Mouse (Mus musculus) heart, postnatal 0 days (tissue): Measurements from ENCODE around the gene Gm21974. TPM values are rescaled to one million over a fixed set of nuclear protein-coding genes. Genes with fewer than 3 reads are reported as not detected.
"Not testable (repeated sequence)": the region's sequence is repeated elsewhere in the genome, so short reads cannot be mapped to it uniquely, and the experiment has no call there.

Experiments
- ATAC-seq: fragments of 200-750 bp; cut with Nextera tagmentation; 2 replicates; pipeline ENCODE4 v1.8.0; 2017; ENCODE audit warnings: low read depth, moderate number of reproducible peaks, moderate library complexity; ENCODE audit not compliant: insufficient read depth
- DNase-seq: peaks from one replicate; pipeline ENCODE4 v3.0.0-alpha.2; 2016; ENCODE audit warnings: low spot score
- H3K27ac ChIP-seq: fragments of 300-500 bp; sonication (generic); 2 replicates; pipeline ENCODE4 v1.5.1; 2014; ENCODE audit warnings: low read depth, mild to moderate bottlenecking
- H3K27me3 ChIP-seq: fragments of 300-500 bp; sonication (generic); 2 replicates; pipeline ENCODE4 v1.6.1; 2014; ENCODE audit warnings: low read length, mixed read lengths; ENCODE audit not compliant: control insufficient read depth, insufficient read depth
- H3K36me3 ChIP-seq: fragments of 300-500 bp; sonication (generic); replicated peaks from 2 replicates; pipeline ENCODE4 v1.6.1; 2014; ENCODE audit warnings: low read length, mixed read lengths; ENCODE audit not compliant: control insufficient read depth, insufficient read depth
- H3K4me1 ChIP-seq: fragments of 300-500 bp; sonication (generic); 2 replicates; pipeline ENCODE4 v1.6.1; 2014; ENCODE audit warnings: antibody characterized with exemption; ENCODE audit not compliant: control insufficient read depth, insufficient read depth
- H3K4me2 ChIP-seq: fragments of 300-500 bp; sonication (generic); 2 replicates; pipeline ENCODE4 v1.6.1; 2014; ENCODE audit warnings: low read depth, mild to moderate bottlenecking, low read length, moderate library complexity
- H3K4me3 ChIP-seq: fragments of 300-500 bp; sonication (generic); 2 replicates; pipeline ENCODE4 v1.5.1; 2014; ENCODE audit warnings: low read depth, low read length
- H3K9ac ChIP-seq: fragments of 300-500 bp; sonication (generic); replicated peaks from 2 replicates; pipeline ENCODE4 v1.6.1; 2014; ENCODE audit warnings: low read depth, low read length, mixed read lengths
- H3K9me3 ChIP-seq: fragments of 300-500 bp; sonication (generic); replicated peaks from 2 replicates; pipeline ENCODE4 v1.6.1; 2016; ENCODE audit warnings: low read length; ENCODE audit not compliant: control insufficient read depth
- CTCF ChIP-seq: IDR thresholded peaks from 2 replicates; pipeline ENCODE4 v1.5.1; 2016; ENCODE audit warnings: antibody characterized with exemption, control low read depth, low read depth
- EP300 ChIP-seq: IDR thresholded peaks from 2 replicates; pipeline ENCODE4 v1.6.1; 2016; ENCODE audit warnings: antibody characterized with exemption, low read depth
- WGBS: fragments of 180-500 bp; shearing (Covaris S2); extraction: QIAGEN DNeasy Blood & Tissue Kit; methylation state at CpG from one replicate; pipeline ENCODE4 v1.1.7; 2014; 5-methylcytosine and 5-hydroxymethylcytosine counted together
- polyA plus RNA-seq: library from polyadenylated mRNA; unstranded; fragments of >200 nt; fragmentation: Nextera tagmentation; extraction: Ambion mirVana; gene quantifications from 2 replicates; pipeline ENCODE4 v1.2.1, GENCODE M21; 2015
- total RNA-seq: library from RNA; depleted of rRNA; stranded (reverse); fragments of >200 nt; gene quantifications from 2 replicates; pipeline ENCODE4 v1.2.3, GENCODE M21; 2014; ENCODE audit warnings: low replicate concordance

Gene Gm21974
- total and polyA plus RNA-seq, 2 experiments from 2014 or later: 1.1 TPM; not detected in 1

DNA sequence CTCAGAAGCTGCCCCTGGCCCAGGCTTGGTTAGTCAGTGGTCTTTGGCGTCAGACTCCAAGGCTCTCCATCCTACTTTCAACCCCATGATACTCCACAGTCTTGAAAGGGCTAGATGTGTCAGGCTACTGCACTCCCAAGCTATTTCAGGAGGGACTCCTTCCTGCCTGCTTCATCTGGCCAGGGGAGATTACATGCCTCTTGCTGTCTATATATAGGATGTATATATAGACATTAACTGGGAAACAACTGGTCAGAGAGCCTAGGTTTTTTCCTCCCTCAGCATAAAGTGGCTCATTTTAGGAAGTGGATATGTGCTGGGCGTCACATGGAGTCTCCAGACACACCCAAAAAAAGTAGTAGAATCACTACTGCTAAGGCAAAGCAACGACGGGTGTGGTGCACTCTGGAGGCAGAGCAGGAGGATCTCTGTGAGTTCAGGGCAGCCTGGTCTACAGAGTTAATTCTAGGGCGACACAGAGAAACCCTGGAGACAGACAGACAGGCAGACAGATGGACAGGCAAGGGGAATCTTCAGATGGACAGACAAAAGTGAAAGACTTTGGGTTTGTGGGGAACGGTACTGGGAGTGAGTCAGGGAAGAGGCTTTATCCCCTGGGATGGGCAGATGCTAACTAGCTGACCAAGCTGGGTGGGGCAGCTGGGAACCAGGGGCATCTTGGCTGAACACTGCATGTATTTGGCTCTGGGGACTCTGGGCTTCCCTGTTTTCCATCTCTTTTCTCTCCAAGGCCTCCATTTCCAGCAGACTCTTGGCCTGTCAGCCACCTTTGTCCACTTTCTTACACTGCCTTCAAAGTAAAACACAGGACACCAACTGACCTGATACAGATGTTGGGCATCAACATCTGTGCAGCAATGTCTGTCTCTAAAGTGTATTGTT, 45.0 kb downstream of the Gm21974 start:
- 58% methylated on average over 6 of the region's 6 CpGs for WGBS
- Histone ChIP-seq H3K27me3 (no peaks in the 10 kb centered on the region), H3K27ac (no peak overlapping the region), H3K4me3 (no peak overlapping the region), H3K9ac (no peak overlapping the region), H3K4me2 (no peak overlapping the region), H3K9me3 (no peaks in the 10 kb centered on the region), H3K4me1 (no peaks in the 10 kb centered on the region), H3K36me3 (peaks cover 34% of the 10 kb centered on the region)
- ATAC-seq (no peak), DNase-seq (no peak)
- TF ChIP-seq EP300 (no peak), CTCF (no peak)

DNA sequence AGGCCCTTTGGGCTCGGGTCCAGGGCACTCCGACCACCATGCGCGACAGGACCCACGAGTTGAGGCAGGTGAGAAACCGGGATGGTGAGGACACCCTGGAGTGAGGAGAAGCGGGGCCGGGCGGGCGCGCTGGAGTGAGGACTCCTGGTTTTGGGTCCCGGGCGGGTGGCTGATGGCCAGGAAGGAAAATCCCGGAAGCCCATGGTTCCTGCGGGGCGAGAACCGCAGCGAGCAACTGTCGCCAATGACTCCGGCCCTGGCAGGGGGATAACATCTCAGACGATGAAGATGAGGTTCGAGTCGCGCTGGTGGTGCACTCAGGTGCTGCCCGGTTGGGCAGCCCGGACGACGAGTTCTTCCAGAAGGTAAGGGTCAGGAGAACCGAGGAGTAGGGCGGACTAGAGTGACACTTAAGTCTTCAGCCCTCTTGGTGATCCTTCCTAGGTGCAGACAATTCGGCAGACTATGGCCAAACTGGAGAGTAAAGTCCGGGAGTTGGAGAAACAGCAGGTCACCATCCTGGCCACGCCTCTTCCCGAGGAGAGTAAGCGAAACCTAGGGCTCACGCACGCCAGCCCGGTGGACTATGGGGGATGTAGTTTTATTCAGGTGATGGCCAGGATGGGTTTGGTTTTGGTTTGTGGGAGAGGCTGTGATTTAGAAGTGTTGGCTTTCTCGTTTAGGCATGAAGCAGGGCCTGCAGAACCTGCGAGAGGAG, 53.1 kb downstream of the Gm21974 start:
- H3K4me3 ChIP-seq: peak overlapping the region; percentile 86
- H3K36me3 ChIP-seq: peaks cover 37% of the 10 kb centered on the region
- TF ChIP-seq EP300 (peak; percentile 3; the same call in 1 of the 2 replicates), CTCF (no peak)
- DNase-seq: peak; percentile 78
- H3K4me1 ChIP-seq: peaks cover 5% of the 10 kb centered on the region
- no peaks in the 10 kb centered on the region for H3K9me3 ChIP-seq
- under 1% methylated on average over 40 of the region's 40 CpGs for WGBS
- ATAC-seq: peak; percentile 47
- no peaks in the 10 kb centered on the region for H3K27me3 ChIP-seq
- peak overlapping the region; percentile 73 for H3K9ac ChIP-seq
- peak overlapping the region; percentile 96 for H3K4me2 ChIP-seq
- H3K27ac ChIP-seq: peak overlapping the region; percentile 91

DNA sequence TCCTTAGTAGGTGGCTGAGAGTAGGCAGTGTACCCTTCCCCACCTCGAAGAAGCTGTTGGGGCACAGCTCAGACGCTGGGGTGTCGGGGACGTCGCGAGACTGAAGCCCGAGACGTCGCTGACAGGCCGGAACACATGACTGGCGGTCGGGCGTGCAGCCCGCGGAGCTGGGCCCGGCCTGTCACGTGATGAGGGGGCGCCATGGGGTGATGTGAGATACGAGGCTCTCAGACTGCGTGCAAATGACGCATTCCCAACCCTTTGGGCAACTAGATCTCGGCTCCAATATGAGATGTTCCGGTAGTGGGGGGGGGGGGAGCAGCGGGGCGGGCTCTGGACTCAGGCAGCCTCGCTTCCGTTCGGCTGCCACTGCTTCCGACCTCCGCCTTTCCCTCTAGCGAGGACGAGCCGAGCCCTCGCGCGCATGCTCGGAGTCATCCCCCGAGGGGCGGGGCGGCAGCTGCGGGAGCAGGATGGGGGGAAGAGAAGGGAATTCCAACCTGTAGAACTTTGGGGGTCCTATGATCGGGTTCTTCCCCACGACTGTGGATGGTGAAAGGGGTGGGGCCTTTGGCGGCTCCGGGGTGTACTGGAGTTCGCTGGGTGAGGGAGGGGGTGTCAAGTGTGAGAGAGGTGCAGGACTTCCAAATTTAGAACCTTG, 53.8 kb downstream of the Gm21974 start:
- peak; percentile 59; the same call in 1 of the 2 replicates for TF ChIP-seq EP300
- TF ChIP-seq CTCF: 0 out of 2 replicates have a peak, but pooled peaks have one; percentile 3
- DNase-seq (peak; percentile 95), ATAC-seq (peak; percentile 94)
- H3K9me3 ChIP-seq: no peaks in the 10 kb centered on the region
- peak overlapping the region; percentile 96 for H3K4me2 ChIP-seq
- H3K4me1 ChIP-seq: peaks cover 5% of the 10 kb centered on the region
- H3K27ac ChIP-seq: peak overlapping the region; percentile 91
- no peaks in the 10 kb centered on the region for H3K27me3 ChIP-seq
- H3K9ac ChIP-seq: peak overlapping the region; percentile 73
- WGBS: under 1% methylated on average over 44 of the region's 46 CpGs
- H3K4me3 ChIP-seq: peak overlapping the region; percentile 86
- peaks cover 30% of the 10 kb centered on the region for H3K36me3 ChIP-seq

DNA sequence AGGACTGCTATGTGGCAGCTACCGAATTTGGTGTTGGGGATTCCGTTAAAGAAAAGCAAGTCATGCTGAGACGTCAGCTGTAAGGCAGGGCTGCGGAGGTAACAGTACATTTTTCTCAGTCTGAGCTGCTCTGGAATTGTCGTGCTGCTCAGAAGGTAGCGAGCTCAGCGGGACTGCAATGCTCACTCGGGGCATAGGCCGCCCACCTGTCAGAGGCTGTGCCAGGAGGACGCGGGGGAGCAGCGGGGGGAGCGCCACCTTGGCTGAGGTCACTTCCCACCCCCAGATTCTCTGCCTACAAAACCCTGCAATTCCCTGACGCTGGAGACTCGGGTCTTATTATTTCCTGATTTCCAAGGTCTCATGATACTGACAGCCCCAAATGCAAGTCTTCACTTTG, 54.4 kb downstream of the Gm21974 start:
- no peak for DNase-seq
- peak overlapping the region; percentile 86 for H3K4me3 ChIP-seq
- no peaks in the 10 kb centered on the region for H3K27me3 ChIP-seq
- ATAC-seq: peak; percentile 19
- H3K27ac ChIP-seq: peak overlapping the region; percentile 91
- peaks cover 5% of the 10 kb centered on the region for H3K4me1 ChIP-seq
- H3K4me2 ChIP-seq: peak overlapping the region; percentile 96
- 4% methylated on average over 15 of the region's 15 CpGs for WGBS
- H3K9me3 ChIP-seq: no peaks in the 10 kb centered on the region
- peaks cover 24% of the 10 kb centered on the region for H3K36me3 ChIP-seq
- TF ChIP-seq EP300: no peak
- no peak for TF ChIP-seq CTCF
- H3K9ac ChIP-seq: peak overlapping the region; percentile 73

DNA sequence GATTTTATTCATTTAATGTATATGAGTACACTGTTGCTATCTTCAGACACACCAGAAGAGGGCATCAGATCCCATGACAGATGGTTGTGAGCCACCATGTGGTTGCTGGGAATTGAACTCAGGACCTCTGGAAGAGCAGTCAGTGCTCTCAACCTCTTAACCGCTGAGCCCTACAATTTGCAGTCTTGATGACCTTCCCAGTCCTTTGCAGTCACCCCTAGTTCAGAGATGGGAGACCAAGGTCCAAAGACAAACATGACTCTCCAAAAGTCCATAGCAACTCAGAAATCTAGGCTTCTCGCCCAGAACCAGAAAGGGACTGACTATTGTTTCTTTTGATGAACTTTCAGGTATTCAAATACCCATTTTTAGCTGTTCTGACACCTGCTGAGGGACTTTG, 55.2 kb downstream of the Gm21974 start:
- H3K9ac ChIP-seq, H3K27me3 ChIP-seq, ATAC-seq, H3K27ac ChIP-seq, DNase-seq, H3K4me2 ChIP-seq, H3K9me3 ChIP-seq, H3K4me1 ChIP-seq, H3K4me3 ChIP-seq: not testable (repeated sequence)
- H3K36me3 ChIP-seq: peaks cover 18% of the 10 kb centered on the region
- WGBS: 87% methylated on average over 2 of the region's 2 CpGs

DNA sequence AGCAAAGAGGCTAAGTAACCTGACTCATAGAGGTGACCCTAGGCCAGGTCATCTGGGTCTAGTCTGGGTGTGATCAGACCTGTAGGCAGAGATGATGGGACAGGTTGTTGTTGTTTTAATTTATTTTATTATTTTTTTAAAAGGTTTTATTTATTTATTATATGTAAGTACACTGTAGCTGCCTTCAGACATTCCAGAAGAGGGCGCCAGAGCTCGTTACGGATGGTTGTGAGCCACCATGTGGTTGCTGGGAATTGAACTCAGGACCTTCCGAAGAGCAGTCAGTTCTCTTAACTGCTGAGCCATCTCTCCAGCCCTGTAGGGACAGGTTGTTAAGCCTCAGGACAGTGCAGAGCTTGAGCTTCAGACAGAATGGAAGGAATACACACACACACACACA, 57.4 kb downstream of the Gm21974 start:
- not testable (repeated sequence) for H3K27me3 ChIP-seq, ATAC-seq, H3K9me3 ChIP-seq, H3K4me1 ChIP-seq, H3K4me3 ChIP-seq, DNase-seq, H3K9ac ChIP-seq, H3K36me3 ChIP-seq, H3K27ac ChIP-seq, H3K4me2 ChIP-seq
- WGBS: 72% methylated on average over 4 of the region's 4 CpGs
